Mouse (Mus musculus): ENCODE measurements at regions not wholly inside any gene's neighbourhood (a gene's known extent, or its start where the extent isn't known, plus 50 kb on each side); places are given as distances from the start of the nearest gene placed in this dataset.

DNA sequence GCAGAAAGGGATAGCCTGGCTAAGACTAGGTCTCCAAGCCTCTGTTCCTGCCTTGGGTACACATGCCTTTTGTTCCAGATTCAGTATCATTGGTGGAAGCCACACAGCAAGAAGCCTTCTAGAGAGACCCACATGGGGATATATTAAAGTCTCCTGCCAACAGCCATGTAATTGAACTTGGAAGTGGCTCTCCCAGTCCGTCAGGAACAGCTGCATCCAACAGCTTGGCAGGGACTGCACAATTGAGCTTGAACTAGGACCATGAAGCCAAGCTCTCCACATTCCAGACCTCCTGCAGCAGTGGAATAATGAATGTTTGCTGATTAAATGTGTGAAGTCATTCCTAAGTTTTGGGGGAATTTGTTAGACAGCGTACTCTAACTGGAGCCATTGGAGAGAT, 94.5 kb downstream of the Gpr139 start:
- H3K27ac ChIP-seq = no peak overlapping the region

DNA sequence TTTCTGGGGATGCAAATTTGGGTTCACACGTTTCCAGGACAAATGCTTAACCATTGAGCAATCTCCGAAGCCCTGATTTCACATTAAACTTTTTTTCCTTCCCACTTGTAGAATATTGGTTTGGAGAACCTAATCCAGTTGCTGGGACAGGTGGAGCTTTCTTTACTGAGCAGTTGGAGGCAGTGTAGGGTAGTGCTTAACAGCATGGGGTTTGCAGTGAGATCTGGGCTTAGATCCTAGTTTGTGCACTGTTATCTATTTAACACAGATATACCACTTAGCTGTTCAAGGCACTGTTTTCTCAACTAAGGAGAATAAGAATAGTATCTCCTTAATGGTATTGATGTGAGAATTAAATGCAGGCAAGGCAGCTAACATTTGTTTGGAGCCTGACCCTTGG, 93.5 kb upstream of the Gprc5b start:
- no peak for ATAC-seq (ENCODE audit: low FRiP score)
- Histone ChIP-seq H3K36me3 (replicated peaks; ENCODE audit: control insufficient read depth, insufficient read depth) (no peaks in the 10 kb centered on the region), H3K4me3 (replicated peaks; ENCODE audit: low read length) (no peak overlapping the region), H3K9me3 (ENCODE audit: control insufficient read depth, low read length) (no peaks in the 10 kb centered on the region), H3K4me1 (replicated peaks; ENCODE audit: control insufficient read depth, insufficient read depth, low read length) (0 out of 2 replicates have a peak, but pooled peaks cover 12% of the 10 kb centered on the region), H3K4me2 (replicated peaks) (no peak overlapping the region), H3K27ac (no peak overlapping the region), H3K27me3 (ENCODE audit: control insufficient read depth, insufficient read depth, low read length) (no peaks in the 10 kb centered on the region), H3K9ac (no peak overlapping the region)
- 72% methylated on average over 2 of the region's 2 CpGs for WGBS
- no peak for DNase-seq (ENCODE audit: low spot score)

More for the DNA sequence above, 94.5 kb downstream of the Gpr139 start:
- Histone ChIP-seq H3K4me1 (replicated peaks; ENCODE audit: control insufficient read depth, insufficient read depth, low read length) (0 out of 2 replicates have a peak, but pooled peaks cover 12% of the 10 kb centered on the region), H3K36me3 (replicated peaks; ENCODE audit: control insufficient read depth, insufficient read depth) (no peaks in the 10 kb centered on the region), H3K4me3 (replicated peaks; ENCODE audit: low read length) (no peak overlapping the region), H3K9me3 (ENCODE audit: control insufficient read depth, low read length) (no peaks in the 10 kb centered on the region), H3K9ac (no peak overlapping the region), H3K4me2 (replicated peaks) (no peak overlapping the region), H3K27me3 (ENCODE audit: control insufficient read depth, insufficient read depth, low read length) (no peaks in the 10 kb centered on the region)
- DNase-seq (ENCODE audit: low spot score) (no peak), ATAC-seq (ENCODE audit: low FRiP score) (no peak)
- WGBS = 61% methylated on average over 2 of the region's 2 CpGs

DNA sequence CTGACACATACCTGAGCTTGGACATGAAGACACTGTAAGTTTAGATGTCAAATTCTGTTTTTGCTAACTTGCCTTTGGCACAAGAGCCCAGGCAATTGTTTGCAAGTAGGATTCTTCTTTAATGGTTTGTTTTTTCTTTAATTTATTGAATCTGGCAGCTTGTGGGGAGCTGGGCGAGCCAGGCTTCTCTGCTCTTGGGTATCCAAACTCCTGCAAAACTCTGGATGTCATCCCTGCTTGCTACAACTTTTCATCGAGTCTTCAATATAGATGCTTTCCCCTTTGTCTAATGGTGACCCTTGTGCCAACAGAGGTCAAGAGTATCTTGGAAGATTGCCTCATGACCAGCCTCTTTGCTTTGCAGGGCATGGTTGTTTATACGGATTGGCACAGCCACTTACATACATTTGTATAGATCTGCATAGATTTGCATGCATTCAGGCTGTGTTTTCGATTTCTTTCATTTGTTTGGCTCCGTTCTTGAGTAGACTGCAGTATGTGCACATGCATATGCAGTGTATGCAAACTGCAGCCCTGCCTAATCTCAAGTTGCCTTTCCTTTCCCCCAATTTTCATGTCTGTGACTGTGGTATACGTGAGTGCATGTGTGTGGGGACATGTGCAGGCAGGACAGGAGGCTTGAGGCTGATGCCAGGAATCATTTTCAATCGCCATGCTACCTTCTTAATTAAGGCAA, 92.9 kb upstream of the Gprc5b start:
- no peak overlapping the region for H3K27ac ChIP-seq
- no peak overlapping the region for H3K4me3 ChIP-seq (replicated peaks; ENCODE audit: low read length)
- H3K4me2 ChIP-seq (replicated peaks) = no peak overlapping the region
- ATAC-seq (ENCODE audit: low FRiP score) (peak; percentile 19; the same call in 1 of the 2 replicates), DNase-seq (ENCODE audit: low spot score) (peak; percentile 26)
- 0 out of 2 replicates have a peak, but pooled peaks cover 12% of the 10 kb centered on the region for H3K4me1 ChIP-seq (replicated peaks; ENCODE audit: control insufficient read depth, insufficient read depth, low read length)
- 36% methylated on average over 7 of the region's 7 CpGs for WGBS
- H3K27me3 ChIP-seq (ENCODE audit: control insufficient read depth, insufficient read depth, low read length) = no peaks in the 10 kb centered on the region
- no peak overlapping the region for H3K9ac ChIP-seq
- H3K36me3 ChIP-seq (replicated peaks; ENCODE audit: control insufficient read depth, insufficient read depth) = no peaks in the 10 kb centered on the region
- H3K9me3 ChIP-seq (ENCODE audit: control insufficient read depth, low read length) = no peaks in the 10 kb centered on the region

DNA sequence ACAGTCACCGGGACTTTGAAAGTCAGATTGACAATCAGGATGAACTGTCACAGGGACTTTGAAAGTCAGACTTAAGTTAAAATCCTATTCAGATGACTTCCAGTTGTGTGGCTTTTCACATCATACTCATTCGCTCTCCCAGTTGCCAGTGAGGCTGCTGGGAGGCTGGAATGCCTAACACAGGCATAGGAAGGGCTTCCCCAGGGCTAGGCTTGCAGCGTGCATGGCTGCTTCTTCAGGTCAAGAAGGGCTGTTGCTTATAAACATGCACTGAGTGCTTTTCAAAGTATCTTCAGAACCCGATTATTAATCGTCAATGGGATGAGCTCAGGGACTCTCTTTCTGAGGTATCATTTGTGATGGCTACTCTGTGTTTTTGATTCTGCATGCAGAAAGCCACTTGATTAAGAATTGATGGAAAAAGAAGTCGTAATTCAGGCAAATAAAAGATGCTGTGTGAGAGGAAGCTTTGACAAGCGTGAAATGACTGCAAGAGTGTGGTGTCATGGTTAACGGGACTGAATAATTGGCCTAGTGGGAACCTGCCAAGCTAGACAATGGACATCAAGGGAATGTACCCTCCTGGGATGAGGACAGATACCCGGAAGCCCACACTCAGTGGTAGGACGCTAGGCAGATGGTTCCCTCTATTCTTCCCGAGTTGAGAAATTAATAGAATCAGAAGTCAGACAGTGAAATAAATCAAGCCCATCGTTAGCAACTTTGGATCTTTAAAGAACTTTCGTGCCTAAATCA, 90.9 kb upstream of the Gprc5b start:
- DNase-seq (ENCODE audit: low spot score) (peak; percentile 36), ATAC-seq (ENCODE audit: low FRiP score) (peak; percentile 59; the same call in 1 of the 2 replicates)
- no peaks in the 10 kb centered on the region for H3K36me3 ChIP-seq (replicated peaks; ENCODE audit: control insufficient read depth, insufficient read depth)
- H3K9ac ChIP-seq = no peak overlapping the region
- 0 out of 2 replicates have a peak, but pooled peaks cover 12% of the 10 kb centered on the region for H3K4me1 ChIP-seq (replicated peaks; ENCODE audit: control insufficient read depth, insufficient read depth, low read length)
- H3K27ac ChIP-seq = no peak overlapping the region
- no peak overlapping the region for H3K4me3 ChIP-seq (replicated peaks; ENCODE audit: low read length)
- H3K27me3 ChIP-seq (ENCODE audit: control insufficient read depth, insufficient read depth, low read length) = no peaks in the 10 kb centered on the region
- WGBS = 23% methylated on average over 13 of the region's 13 CpGs
- H3K4me2 ChIP-seq (replicated peaks) = no peak overlapping the region
- H3K9me3 ChIP-seq (ENCODE audit: control insufficient read depth, low read length) = no peaks in the 10 kb centered on the region

DNA sequence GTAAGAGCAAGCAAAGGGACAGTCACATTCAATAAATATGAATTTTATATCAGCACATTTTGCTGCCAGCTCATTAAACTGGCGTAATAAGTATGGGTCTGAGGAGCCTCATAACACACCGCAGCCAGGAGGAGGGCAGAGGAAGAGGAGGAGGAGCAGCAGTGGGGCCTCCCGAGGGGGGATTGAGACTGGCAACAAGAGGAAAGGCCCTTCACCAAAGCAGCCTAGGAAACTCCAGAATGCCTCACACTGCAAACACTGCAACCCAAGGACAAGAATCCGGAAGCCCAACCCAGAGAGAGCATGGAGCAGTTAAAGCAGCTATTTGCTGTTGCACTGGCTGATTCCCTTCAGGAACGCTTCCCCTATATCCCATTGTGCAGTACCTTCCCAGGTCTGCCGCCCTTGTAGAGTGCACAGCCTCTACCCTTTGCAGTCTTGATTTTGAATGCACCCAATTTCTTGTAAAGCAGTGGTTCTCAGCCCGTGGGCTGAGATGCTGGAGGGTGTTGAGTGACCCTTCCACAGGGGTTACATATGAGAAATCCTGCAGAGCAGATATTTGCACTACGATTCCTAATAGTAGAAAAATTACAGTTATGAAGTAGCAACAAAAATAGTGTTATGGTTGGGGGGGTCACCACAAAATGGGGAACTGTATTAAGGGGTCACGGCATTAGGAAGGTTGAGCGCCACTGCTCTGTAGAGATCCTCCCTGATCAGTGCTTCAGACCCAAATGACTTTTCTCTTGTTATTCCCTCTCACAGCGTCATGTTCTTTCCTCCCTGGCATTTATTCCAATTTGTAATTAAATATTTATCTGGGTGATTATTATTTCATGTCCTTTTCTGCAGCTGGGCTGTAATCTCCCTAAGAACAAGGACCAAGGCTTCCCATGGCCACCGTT, 82.0 kb upstream of the Gprc5b start:
- Histone ChIP-seq H3K36me3 (replicated peaks; ENCODE audit: control insufficient read depth, insufficient read depth) (no peaks in the 10 kb centered on the region), H3K9ac (0 out of 2 replicates have a peak overlapping the region, but pooled peaks have one; percentile 22), H3K4me2 (replicated peaks) (0 out of 2 replicates have a peak overlapping the region, but pooled peaks have one; percentile 21), H3K4me3 (replicated peaks; ENCODE audit: low read length) (no peak overlapping the region), H3K4me1 (replicated peaks; ENCODE audit: control insufficient read depth, insufficient read depth, low read length) (no peaks in the 10 kb centered on the region), H3K27ac (peak overlapping the region; percentile 71), H3K27me3 (ENCODE audit: control insufficient read depth, insufficient read depth, low read length) (no peaks in the 10 kb centered on the region), H3K9me3 (ENCODE audit: control insufficient read depth, low read length) (no peaks in the 10 kb centered on the region)
- DNase-seq (ENCODE audit: low spot score) (peak; percentile 26), ATAC-seq (ENCODE audit: low FRiP score) (peak; percentile 63; the same call in 1 of the 2 replicates)
- 52% methylated on average over 12 of the region's 12 CpGs for WGBS

DNA sequence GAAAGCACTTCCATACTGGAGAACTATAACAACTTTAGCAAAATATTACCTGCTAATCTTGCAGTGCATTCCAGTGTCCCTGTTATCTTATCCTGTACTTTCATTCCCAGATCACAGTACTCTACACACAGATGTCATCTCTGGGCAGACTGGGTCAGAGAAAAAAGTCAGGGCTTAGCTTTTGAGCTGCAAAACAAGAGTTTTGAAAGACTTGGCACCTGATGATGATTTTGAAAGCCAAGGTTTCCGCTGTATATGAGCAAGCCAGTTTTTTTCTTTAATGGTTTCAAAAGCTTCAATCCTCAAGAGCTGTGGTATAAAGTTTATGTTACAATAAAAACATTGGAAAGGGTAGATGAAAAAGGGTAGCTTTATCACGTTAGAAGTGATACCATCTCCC, 71.0 kb upstream of the Gprc5b start:
- Histone ChIP-seq H3K4me2 (replicated peaks) (no peak overlapping the region), H3K4me1 (replicated peaks; ENCODE audit: control insufficient read depth, insufficient read depth, low read length) (no peaks in the 10 kb centered on the region), H3K9ac (no peak overlapping the region), H3K4me3 (replicated peaks; ENCODE audit: low read length) (no peak overlapping the region), H3K9me3 (ENCODE audit: control insufficient read depth, low read length) (no peaks in the 10 kb centered on the region), H3K27me3 (ENCODE audit: control insufficient read depth, insufficient read depth, low read length) (no peaks in the 10 kb centered on the region), H3K36me3 (replicated peaks; ENCODE audit: control insufficient read depth, insufficient read depth) (no peaks in the 10 kb centered on the region), H3K27ac (no peak overlapping the region)
- DNase-seq (ENCODE audit: low spot score) = no peak
- WGBS = 68% methylated on average over 2 of the region's 2 CpGs
- no peak for ATAC-seq (ENCODE audit: low FRiP score)
